In genomic region chr13:43785712-43786072, GRCm38 (mm10) we compare ENCODE assay signal across 8 mouse cellular contexts. TPM values are rescaled to one million over a fixed set of nuclear protein-coding genes. Genes with fewer than 3 reads are reported as not detected.
DNase-seq lines count a peak whose midpoint lies in the region; ATAC-seq and TF ChIP-seq lines count a peak whose summit lies in the region.

No protein-coding gene starts in this region.

- H3K27me3 ChIP-seq in liver, embryonic 11.5 days (replicated peaks; ENCODE audit: control insufficient read depth, insufficient read depth, low read length) = peaks cover 33% of the 10 kb centered on the region
- H3K27me3 ChIP-seq in forebrain, embryonic 10.5 days (ENCODE audit: poor library complexity, severe bottlenecking) = peaks cover 83% of the 10 kb centered on the region
- H3K27me3 ChIP-seq in limb, embryonic 12.5 days = peaks cover 45% of the 10 kb centered on the region

- peak overlapping the region; percentile 53; the same call in 1 of the 2 replicates for H3K4me3 ChIP-seq in liver, embryonic 11.5 days (ENCODE audit: low read depth, low read length)
- peak overlapping the region; percentile 72 for H3K4me3 ChIP-seq in forebrain, embryonic 10.5 days
- peak overlapping the region; percentile 62 for H3K4me3 ChIP-seq in limb, embryonic 12.5 days (replicated peaks)
- peak overlapping the region; percentile 49 for H3K4me3 ChIP-seq in olfactory bulb, adult 2 months (ENCODE audit: insufficient read depth, low read depth, low read length)

- ATAC-seq in liver, embryonic 11.5 days (replicated peaks; ENCODE audit: low FRiP score) = no peak
- no peak for ATAC-seq in limb, embryonic 12.5 days (ENCODE audit: insufficient number of reproducible peaks, insufficient read depth, low FRiP score, low TSS enrichment, low read depth)

- TF ChIP-seq CTCF in olfactory bulb, adult 2 months (IDR thresholded peaks at IDR 0.05; ENCODE audit: insufficient read depth, low read depth, low read length) = no peak

- no peak overlapping the region for H3K27ac ChIP-seq in liver, embryonic 11.5 days (ENCODE audit: low read depth, low read length)
- peak overlapping the region; percentile 86 for H3K27ac ChIP-seq in forebrain, embryonic 10.5 days
- peak overlapping the region; percentile 46; the same call in 1 of the 2 replicates for H3K27ac ChIP-seq in limb, embryonic 12.5 days
- no peak overlapping the region for H3K27ac ChIP-seq in olfactory bulb, adult 2 months (ENCODE audit: insufficient read depth, low read depth, low read length)

- no peaks in the 10 kb centered on the region for H3K36me3 ChIP-seq in liver, embryonic 11.5 days (ENCODE audit: control insufficient read depth, insufficient read depth, low read length)
- no peaks in the 10 kb centered on the region for H3K36me3 ChIP-seq in forebrain, embryonic 10.5 days (replicated peaks)
- no peaks in the 10 kb centered on the region for H3K36me3 ChIP-seq in limb, embryonic 12.5 days

- peak overlapping the region; percentile 71; the same call in 1 of the 2 replicates for H3K4me2 ChIP-seq in liver, embryonic 11.5 days
- peak overlapping the region; percentile 97 for H3K4me2 ChIP-seq in limb, embryonic 12.5 days

- H3K9ac ChIP-seq in liver, embryonic 11.5 days (ENCODE audit: low read depth, low read length) = no peak overlapping the region
- H3K9ac ChIP-seq in limb, embryonic 12.5 days (replicated peaks) = peak overlapping the region; percentile 79; the same call in 1 of the 2 replicates

- no peaks in the 10 kb centered on the region for H3K9me3 ChIP-seq in liver, embryonic 11.5 days (ENCODE audit: control insufficient read depth, low read length)
- H3K9me3 ChIP-seq in forebrain, embryonic 10.5 days = no peaks in the 10 kb centered on the region
- H3K9me3 ChIP-seq in limb, embryonic 12.5 days = no peaks in the 10 kb centered on the region

- TF ChIP-seq POLR2A in olfactory bulb, adult 2 months (IDR thresholded peaks at IDR 0.05; ENCODE audit: insufficient read depth, low read depth, low read length) = no peak

- WGBS in liver, embryonic 11.5 days = 43% methylated on average over 8 of the region's 8 CpGs
- WGBS in forebrain, embryonic 10.5 days = 40% methylated on average over 8 of the region's 8 CpGs
- WGBS in limb, embryonic 12.5 days = 24% methylated on average over 8 of the region's 8 CpGs
- WGBS in olfactory bulb, adult 2 months = 75% methylated on average over 8 of the region's 8 CpGs

- no peak for DNase-seq in liver, embryonic 11.5 days (ENCODE audit: low spot score)
- no peak for DNase-seq in liver
- DNase-seq in forebrain, embryonic 10.5 days (ENCODE audit: extremely low spot score, low spot score) = peak; percentile 30
- no peak for DNase-seq in adrenal gland, postnatal 4 days (ENCODE audit: low spot score in 2 of 2)
- DNase-seq in adrenal gland, postnatal 36 days = no peak
- no peak for DNase-seq in cerebellum, postnatal 10 days

- H3K4me1 ChIP-seq in liver, embryonic 11.5 days (replicated peaks; ENCODE audit: control insufficient read depth, insufficient read depth, low read length) = no peaks in the 10 kb centered on the region; the same call in 1 of the 2 replicates
- H3K4me1 ChIP-seq in forebrain, embryonic 10.5 days = peaks cover 51% of the 10 kb centered on the region
- peaks cover 43% of the 10 kb centered on the region for H3K4me1 ChIP-seq in limb, embryonic 12.5 days (replicated peaks)
- peaks cover 12% of the 10 kb centered on the region for H3K4me1 ChIP-seq in olfactory bulb, adult 2 months (ENCODE audit: control insufficient read depth, insufficient read depth, low read length)

RNA-seq across cellular contexts. Expression of gene Cd83, which starts 1.1 kb away (rescaled TPM):
- polyA plus RNA-seq in liver, embryonic 11.5 days (2014; fragmentation: Nextera tagmentation; extraction: Ambion mirVana) = 1.3 and 1.8 TPM in 2 replicates
- polyA plus RNA-seq in forebrain, embryonic 10.5 days (2016; fragmentation: Nextera tagmentation; extraction: Ambion mirVana) = 3.5 and 3.8 TPM in 2 replicates
- 13.2 and 14.2 TPM in 2 replicates for polyA plus RNA-seq in limb, embryonic 12.5 days (2016; fragmentation: Nextera tagmentation; extraction: Ambion mirVana)
- not detected in 2 replicates for polyA plus RNA-seq in olfactory bulb, adult 2 months (2012; ENCODE audit: insufficient read depth, insufficient read length, low replicate concordance, missing spikeins)
- total RNA-seq in adrenal gland, postnatal 4 days (2021) = 1 to 10 TPM; 8.2 to 8.4 TPM
- 1 to 10 TPM; 3.2 to 4.0 TPM for total RNA-seq in adrenal gland, postnatal 36 days (2021)

Comparison
In these comparisons a context has a peak if more than half of its experiments do, and no peak if none do; other contexts are left out.
1. H3K27ac ChIP-seq: peak in forebrain, embryonic 10.5 days (single experiment) and limb, embryonic 12.5 days (single experiment); none in liver, embryonic 11.5 days (single experiment) and olfactory bulb, adult 2 months (single experiment).
2. Peak in every context shown above with its lines, with median percentiles within 50 percentile points of each other: H3K4me3 ChIP-seq.